Mouse (Mus musculus) bone marrow macrophage, adult 2 months (primary cell): ENCODE data around the gene C6.

Experiments
- CTCF ChIP-seq: IDR thresholded peaks from 2 replicates; pipeline ENCODE4 v1.5.1; 2012; ENCODE audit warnings: low read depth, mild to moderate bottlenecking, low read length, moderate library complexity
- POLR2A ChIP-seq: IDR thresholded peaks from 2 replicates; pipeline ENCODE4 v1.6.1; 2012; ENCODE audit warnings: mild to moderate bottlenecking, low read depth, low read length, borderline replicate concordance

- TF ChIP-seq CTCF (no peak), POLR2A (no peak)
Observed at GRCm38 (mm10) chr15:4697604-4698003, 29.4 kb upstream of the C6 start.
